Mouse (Mus musculus) E14TG2a.4 (cell line): Measurements from ENCODE around the gene Zmynd8.
A peak's percentile ranks its signal among the peaks of the same experiment; 100 is the strongest.

ENCODE experiments used
- H3K27me3 ChIP-seq: 2 replicates; pipeline ENCODE4 v1.6.1; 2014; ENCODE audit warnings: low read length, control low read depth; ENCODE audit not compliant: insufficient read depth
- H3K36me3 ChIP-seq: 2 replicates; pipeline ENCODE4 v1.6.1; 2014; ENCODE audit warnings: low read length, control low read depth; ENCODE audit not compliant: insufficient read depth
- H3K4me1 ChIP-seq: replicated peaks from 2 replicates; pipeline ENCODE4 v1.6.1; 2014; ENCODE audit warnings: low read depth, low read length, control low read depth
- H3K4me3 ChIP-seq: replicated peaks from 2 replicates; pipeline ENCODE4 v1.5.1; 2014; ENCODE audit warnings: mild to moderate bottlenecking, low read length
- H3K9me3 ChIP-seq: 2 replicates; pipeline ENCODE4 v1.6.1; 2014; ENCODE audit warnings: low read length, control low read depth
- CTCF ChIP-seq: conservative IDR thresholded peaks from 2 replicates; pipeline ENCODE4 v1.5.1; 2014; ENCODE audit warnings: low read length
- NANOG ChIP-seq: IDR thresholded peaks from 2 replicates; pipeline ENCODE4 v1.6.1; 2014; ENCODE audit warnings: borderline replicate concordance, low read length, mixed read lengths
- POU5F1 ChIP-seq: IDR thresholded peaks from 2 replicates; pipeline ENCODE4 v1.6.1; 2014; ENCODE audit warnings: low read length, borderline replicate concordance

Zmynd8 gene

GRCm38 (mm10) chr2:165907199-165907598 lies 8.4 kb upstream of the Zmynd8 start:
- Histone ChIP-seq H3K9me3 (no peaks in the 10 kb centered on the region), H3K36me3 (no peaks in the 10 kb centered on the region), H3K27me3 (peaks cover 49% of the 10 kb centered on the region), H3K4me3 (no peak overlapping the region), H3K4me1 (peaks cover 40% of the 10 kb centered on the region)
- TF ChIP-seq POU5F1: no peak
- TF ChIP-seq CTCF: no peak
- no peak for TF ChIP-seq NANOG

- no peak for TF ChIP-seq POU5F1
- no peak for TF ChIP-seq CTCF
- TF ChIP-seq NANOG: no peak
- H3K9me3 ChIP-seq: no peaks in the 10 kb centered on the region
- peaks cover 45% of the 10 kb centered on the region for H3K27me3 ChIP-seq
- no peak overlapping the region; the same call in 1 of the 2 replicates for H3K4me3 ChIP-seq
- peaks cover 47% of the 10 kb centered on the region for H3K4me1 ChIP-seq
- no peaks in the 10 kb centered on the region for H3K36me3 ChIP-seq
Measured at GRCm38 (mm10) chr2:165906332-165906945, 7.6 kb upstream of the Zmynd8 start.

GRCm38 (mm10) chr2:165901127-165901384 lies 2.2 kb upstream of the Zmynd8 start:
- H3K4me3 ChIP-seq: peak overlapping the region; percentile 80
- TF ChIP-seq CTCF (no peak), NANOG (no peak), POU5F1 (no peak)
- no peaks in the 10 kb centered on the region for H3K9me3 ChIP-seq
- H3K36me3 ChIP-seq: peaks cover 4% of the 10 kb centered on the region; the same call in 1 of the 2 replicates
- H3K27me3 ChIP-seq: peaks cover 26% of the 10 kb centered on the region
- H3K4me1 ChIP-seq: peaks cover 72% of the 10 kb centered on the region

GRCm38 (mm10) chr2:165900351-165901126 lies 1.7 kb upstream of the Zmynd8 start:
- H3K27me3 ChIP-seq: peaks cover 28% of the 10 kb centered on the region
- peaks cover 74% of the 10 kb centered on the region for H3K4me1 ChIP-seq
- peaks cover 5% of the 10 kb centered on the region; the same call in 1 of the 2 replicates for H3K36me3 ChIP-seq
- H3K9me3 ChIP-seq: no peaks in the 10 kb centered on the region
- no peak for TF ChIP-seq NANOG
- no peak for TF ChIP-seq CTCF
- H3K4me3 ChIP-seq: peak overlapping the region; percentile 80

GRCm38 (mm10) chr2:165899923-165900322 lies 1.1 kb upstream of the Zmynd8 start:
- no peak for TF ChIP-seq POU5F1
- TF ChIP-seq NANOG: no peak
- TF ChIP-seq CTCF: no peak
- H3K36me3 ChIP-seq: peaks cover 7% of the 10 kb centered on the region; the same call in 1 of the 2 replicates
- H3K4me3 ChIP-seq: peak overlapping the region; percentile 80
- peaks cover 27% of the 10 kb centered on the region for H3K27me3 ChIP-seq
- H3K9me3 ChIP-seq: no peaks in the 10 kb centered on the region
- peaks cover 79% of the 10 kb centered on the region for H3K4me1 ChIP-seq

- Histone ChIP-seq H3K9me3 (no peaks in the 10 kb centered on the region), H3K4me3 (peak overlapping the region; percentile 80), H3K27me3 (peaks cover 22% of the 10 kb centered on the region), H3K4me1 (peaks cover 78% of the 10 kb centered on the region), H3K36me3 (peaks cover 7% of the 10 kb centered on the region; the same call in 1 of the 2 replicates)
- TF ChIP-seq NANOG: no peak
- peak; percentile 57 for TF ChIP-seq CTCF
- TF ChIP-seq POU5F1: no peak
Measured at GRCm38 (mm10) chr2:165899474-165899873, 658 bp upstream of the Zmynd8 start.

- H3K4me3 ChIP-seq: peak overlapping the region; percentile 56
- H3K36me3 ChIP-seq: peaks cover 15% of the 10 kb centered on the region
- H3K9me3 ChIP-seq: no peaks in the 10 kb centered on the region
- TF ChIP-seq CTCF: no peak
- TF ChIP-seq NANOG: no peak
- no peak for TF ChIP-seq POU5F1
- peaks cover 19% of the 10 kb centered on the region for H3K27me3 ChIP-seq
- H3K4me1 ChIP-seq: peaks cover 79% of the 10 kb centered on the region
Measured at GRCm38 (mm10) chr2:165896171-165896570, 2.6 kb downstream of the Zmynd8 start.

- TF ChIP-seq NANOG: no peak
- TF ChIP-seq CTCF: no peak
- no peak for TF ChIP-seq POU5F1
- Histone ChIP-seq H3K27me3 (peaks cover 19% of the 10 kb centered on the region), H3K4me3 (peak overlapping the region; percentile 56), H3K36me3 (peaks cover 15% of the 10 kb centered on the region), H3K9me3 (no peaks in the 10 kb centered on the region), H3K4me1 (peaks cover 79% of the 10 kb centered on the region)
Measured at GRCm38 (mm10) chr2:165895687-165896086, 3.1 kb downstream of the Zmynd8 start.

GRCm38 (mm10) chr2:165894533-165894932 lies 4.3 kb downstream of the Zmynd8 start:
- no peak for TF ChIP-seq POU5F1
- TF ChIP-seq NANOG: 0 out of 2 replicates have a peak, but pooled peaks have one; percentile 25
- no peak for TF ChIP-seq CTCF
- peaks cover 79% of the 10 kb centered on the region for H3K4me1 ChIP-seq
- H3K36me3 ChIP-seq: peaks cover 21% of the 10 kb centered on the region
- no peaks in the 10 kb centered on the region for H3K9me3 ChIP-seq
- H3K4me3 ChIP-seq: no peak overlapping the region
- H3K27me3 ChIP-seq: peaks cover 27% of the 10 kb centered on the region
